Mouse (Mus musculus) Patski (cell line): Measurements from ENCODE around the gene Cenpu. TPM values are rescaled to one million over a fixed set of nuclear protein-coding genes. Genes with fewer than 3 reads are reported as not detected.

Experiments
- ATAC-seq: fragments of 100-300 bp; one replicate; pipeline ENCODE4 v1.8.0; 2021
- CTCF ChIA-PET: fragments of 350-600 bp; sonication (Branson Sonifier 250); formaldehyde crosslinking; loops from one replicate; lab custom pipeline; 2022; ENCODE audit warnings: inconsistent platforms; lab: Charles Lee
- POLR2A ChIA-PET: fragments of 350-600 bp; sonication (Branson Sonifier 250); formaldehyde crosslinking; loops from one replicate; lab custom pipeline; 2022; ENCODE audit warnings: antibody characterized with exemption, inconsistent platforms; lab: Charles Lee
- DNase-seq: peaks from one replicate; pipeline ENCODE4 v3.0.0-alpha.2; 2011; ENCODE audit warnings: low read depth, low spot score
- H3K27me3 ChIP-seq: fragments of 371-371 bp; one replicate; pipeline ENCODE4 v1.5.1; 2021
- CTCF ChIP-seq: fragments of 100-300 bp; IDR thresholded peaks from one replicate; pipeline ENCODE4 v1.5.1; 2021
- in situ Hi-C: fragments of 300-500 bp; cut with MboI; formaldehyde crosslinking; loops from 3 replicates; pipeline ENCODE4 v1.11.1; 2018; ENCODE audit warnings: low pct_unique_long_range_greater_than_20kb, mixed read lengths
- polyA plus RNA-seq: library from polyadenylated mRNA; unstranded; gene quantifications from one replicate; pipeline ENCODE4 v1.2.3, GENCODE M21; 2021

Gene Cenpu
- polyA plus RNA-seq, 1 experiment from 2014 or later: 7.9 TPM

- H3K27me3 ChIP-seq: no peaks in the 10 kb centered on the region
- ChIA-PET CTCF (interaction anchor here (0.8 to 5.3 kb wide), 8 partner anchors 10 to 305 kb away, joined by 3 to 32 read pairs (median 4); partner anchors contain the start of gene Acsl1), POLR2A (interaction anchor here (1.0 kb wide), 1 partner anchor 58 kb away, joined by 3 read pairs; no protein-coding TSS in a partner anchor)
- no peak for TF ChIP-seq CTCF
- DNase-seq (no peak), ATAC-seq (peak; percentile 36)
- in situ Hi-C loops: loop anchor here (5.0 to 10.0 kb wide), 3 partner anchors 49 to 302 kb away; no protein-coding TSS in a partner anchor
These were observed 5.2 kb upstream of the Cenpu start for GRCm38 (mm10) chr8:46546431-46547176.

GRCm38 (mm10) chr8:46547245-46547644, 4.6 kb upstream of the Cenpu start:
- no peaks in the 10 kb centered on the region for H3K27me3 ChIP-seq
- DNase-seq (no peak), ATAC-seq (no peak)
- peak; percentile 83 for TF ChIP-seq CTCF
- ChIA-PET CTCF (interaction anchor here (0.8 to 5.3 kb wide), 8 partner anchors 11 to 305 kb away, joined by 3 to 32 read pairs (median 4); partner anchors contain the start of gene Acsl1), POLR2A (interaction anchor here (1.0 kb wide), 1 partner anchor 59 kb away, joined by 3 read pairs; no protein-coding TSS in a partner anchor)
- in situ Hi-C loops: loop anchor here (5.0 to 10.0 kb wide), 3 partner anchors 50 to 302 kb away; no protein-coding TSS in a partner anchor

- ATAC-seq: no peak
These were observed 1.8 kb upstream of the Cenpu start for GRCm38 (mm10) chr8:46550058-46550457.

GRCm38 (mm10) chr8:46551029-46551428, 799 bp upstream of the Cenpu start:
- POLR2A ChIA-PET: interaction anchor here (0.6 to 0.8 kb wide), 4 partner anchors 11 to 673 kb away, joined by 3 read pairs; no protein-coding TSS in a partner anchor
- CTCF ChIA-PET: interaction anchor here (0.8 kb wide), 1 partner anchor 41 kb away, joined by 3 read pairs; no protein-coding TSS in a partner anchor
- DNase-seq (no peak), ATAC-seq (no peak)
- H3K27me3 ChIP-seq: no peaks in the 10 kb centered on the region
- TF ChIP-seq CTCF: no peak
- in situ Hi-C loops: no loop called here

More at GRCm38 (mm10) chr8:46550058-46550457, 1.8 kb upstream of the Cenpu start:
- DNase-seq: no peak
- TF ChIP-seq CTCF: no peak
- POLR2A ChIA-PET: no interaction called here
- H3K27me3 ChIP-seq: no peaks in the 10 kb centered on the region
- CTCF ChIA-PET: interaction anchor here (0.7 to 5.3 kb wide), 2 partner anchors 239 to 240 kb away, joined by 3 to 32 read pairs; no protein-coding TSS in a partner anchor
- in situ Hi-C loops: no loop called here

- in situ Hi-C loops: no loop called here
- ChIA-PET CTCF (no interaction called here), POLR2A (no interaction called here)
- ATAC-seq: no peak
- H3K27me3 ChIP-seq: no peaks in the 10 kb centered on the region
- no peak for DNase-seq
- no peak for TF ChIP-seq CTCF
These were observed 575 bp downstream of the Cenpu start for GRCm38 (mm10) chr8:46552441-46552765.

- DNase-seq (no peak), ATAC-seq (no peak)
- in situ Hi-C loops: no loop called here
- peak; percentile 83 for TF ChIP-seq CTCF
- H3K27me3 ChIP-seq: no peaks in the 10 kb centered on the region
- CTCF ChIA-PET: no interaction called here
- POLR2A ChIA-PET: no interaction called here
These were observed 7.6 kb downstream of the Cenpu start for GRCm38 (mm10) chr8:46559428-46559827.

GRCm38 (mm10) chr8:46562333-46562732, 10.5 kb downstream of the Cenpu start:
- POLR2A ChIA-PET: no interaction called here
- CTCF ChIA-PET: interaction anchor here (1.3 kb wide), 1 partner anchor 251 kb away, joined by 3 read pairs; no protein-coding TSS in a partner anchor
- no peak for ATAC-seq
- H3K27me3 ChIP-seq: no peaks in the 10 kb centered on the region
- no peak for DNase-seq
- TF ChIP-seq CTCF: no peak
- in situ Hi-C loops: no loop called here

- TF ChIP-seq CTCF: no peak
- H3K27me3 ChIP-seq: no peaks in the 10 kb centered on the region
- no peak for ATAC-seq
- ChIA-PET CTCF (no interaction called here), POLR2A (no interaction called here)
- in situ Hi-C loops: no loop called here
- DNase-seq: no peak
These were observed 15.2 kb downstream of the Cenpu start for GRCm38 (mm10) chr8:46566914-46567529.

- no peak for DNase-seq
- H3K27me3 ChIP-seq: no peaks in the 10 kb centered on the region
- CTCF ChIA-PET: no interaction called here
- no peak for ATAC-seq
- POLR2A ChIA-PET: no interaction called here
- no peak for TF ChIP-seq CTCF
- in situ Hi-C loops: no loop called here
These were observed 16.1 kb downstream of the Cenpu start for GRCm38 (mm10) chr8:46567946-46568345.

- no peak for ATAC-seq
- no peaks in the 10 kb centered on the region for H3K27me3 ChIP-seq
- ChIA-PET CTCF (no interaction called here), POLR2A (no interaction called here)
- in situ Hi-C loops: no loop called here
- peak; percentile 59 for TF ChIP-seq CTCF
- DNase-seq: no peak
These were observed 17.1 kb downstream of the Cenpu start for GRCm38 (mm10) chr8:46568942-46569341.
